Mouse (Mus musculus) MN1 (cell line): ENCODE measurements around the gene Trappc1.
"Not testable (repeated sequence)": the region's sequence is repeated elsewhere in the genome, so short reads cannot be mapped to it uniquely, and the experiment has no call there.

Experiments used
- DNase-seq: peaks from one replicate; pipeline ENCODE4 v3.0.0-alpha.2; 2016; ENCODE audit warnings: low spot score

The Trappc1 gene

GRCm38 (mm10) chr11:69323667-69324111, at the start of gene Trappc1, which contains the start of gene Cntrob:
Gene Trappc1 (plus strand): TSS chr11:69323980.
Gene Cntrob (minus strand): TSS chr11:69323775.
- DNase-seq = peak; percentile 97

- DNase-seq = no peak
These were observed 48.1 kb upstream of the Trappc1 start for GRCm38 (mm10) chr11:69275650-69276049.

- DNase-seq = no peak
These were observed 47.7 kb upstream of the Trappc1 start for GRCm38 (mm10) chr11:69276081-69276480.

GRCm38 (mm10) chr11:69277267-69277666, 46.5 kb upstream of the Trappc1 start:
- DNase-seq = no peak

- no peak for DNase-seq
These were observed 32.7 kb upstream of the Trappc1 start for GRCm38 (mm10) chr11:69291111-69291510.

- DNase-seq = no peak
These were observed 28.5 kb upstream of the Trappc1 start for GRCm38 (mm10) chr11:69295286-69295685.

- no peak for DNase-seq
These were observed 26.0 kb upstream of the Trappc1 start for GRCm38 (mm10) chr11:69297799-69298198.

GRCm38 (mm10) chr11:69298231-69298630, 25.5 kb upstream of the Trappc1 start:
- DNase-seq = no peak

GRCm38 (mm10) chr11:69302817-69303216, 21.0 kb upstream of the Trappc1 start:
- DNase-seq = no peak

- no peak for DNase-seq
These were observed 18.5 kb upstream of the Trappc1 start for GRCm38 (mm10) chr11:69305291-69305690.

GRCm38 (mm10) chr11:69306039-69306438, 17.7 kb upstream of the Trappc1 start:
- no peak for DNase-seq

- peak; percentile 73 for DNase-seq
These were observed 12.5 kb upstream of the Trappc1 start for GRCm38 (mm10) chr11:69311266-69311665.

GRCm38 (mm10) chr11:69316361-69316760, 7.4 kb upstream of the Trappc1 start:
- no peak for DNase-seq

- DNase-seq = not testable (repeated sequence)
These were observed 5.8 kb upstream of the Trappc1 start for GRCm38 (mm10) chr11:69318000-69318399.

GRCm38 (mm10) chr11:69321580-69321979, 2.2 kb upstream of the Trappc1 start:
- no peak for DNase-seq

- DNase-seq = no peak
These were observed 1.8 kb upstream of the Trappc1 start for GRCm38 (mm10) chr11:69322010-69322409.

- DNase-seq = peak; percentile 16
These were observed 898 bp upstream of the Trappc1 start for GRCm38 (mm10) chr11:69322693-69323471.

GRCm38 (mm10) chr11:69324749-69325148, 969 bp downstream of the Trappc1 start:
- DNase-seq = no peak

GRCm38 (mm10) chr11:69325628-69326407, 2.0 kb downstream of the Trappc1 start, which contains the start of gene Kcnab3:
Gene Kcnab3 (plus strand): TSS chr11:69326258.
- peak; percentile 91 for DNase-seq

- peak; percentile 31 for DNase-seq
These were observed 2.8 kb downstream of the Trappc1 start for GRCm38 (mm10) chr11:69326408-69327156.

- no peak for DNase-seq
These were observed 3.3 kb downstream of the Trappc1 start for GRCm38 (mm10) chr11:69327157-69327442.

- no peak for DNase-seq
These were observed 3.9 kb downstream of the Trappc1 start for GRCm38 (mm10) chr11:69327648-69328047.
